ENCODE assay signal across 27 mouse cellular contexts in the genomic region with DNA sequence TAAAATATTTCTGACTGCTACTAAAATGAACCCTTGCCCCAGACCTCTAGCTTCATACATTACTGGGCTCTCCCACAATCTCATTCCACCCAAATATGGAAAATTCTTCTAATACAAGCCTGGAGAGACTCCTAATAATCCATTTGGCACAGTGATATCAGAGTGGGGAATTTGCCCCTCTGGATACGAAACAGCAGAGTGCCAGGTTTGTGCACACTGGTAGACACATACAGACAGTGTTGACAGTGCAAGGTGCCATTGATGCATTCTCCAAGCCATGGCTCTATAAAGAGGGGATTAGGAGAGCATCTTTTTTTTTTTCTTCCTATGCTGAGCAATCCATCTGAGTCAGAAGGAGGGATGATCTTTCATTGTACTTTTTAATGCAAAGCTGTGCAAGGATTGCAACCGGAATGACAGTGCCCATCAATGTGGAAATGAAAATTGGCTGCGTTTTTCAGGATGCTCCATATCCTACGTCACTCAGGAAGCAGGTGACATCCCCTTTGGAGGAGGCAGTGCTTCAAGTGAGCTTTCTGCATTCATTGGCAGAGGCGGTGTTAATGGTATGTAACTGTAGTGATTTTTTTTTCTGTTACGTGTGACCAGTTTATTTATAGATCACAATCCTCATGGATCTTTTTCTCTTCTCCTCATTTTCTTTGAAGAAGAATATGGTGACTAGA.
DNase-seq lines count a peak whose midpoint lies in the region; ATAC-seq and TF ChIP-seq lines count a peak whose summit lies in the region.
"Had no signal": no experiment of that assay in that cellular context is flagged by ENCODE, and none has a peak within 500 bp of the region (broad histone marks: within the 10 kb centered on the region; RNA-seq: fewer than 3 reads in every experiment).

No protein-coding gene starts in this region.

- no peaks in the 10 kb centered on the region for H3K27me3 ChIP-seq in forebrain, embryonic 14.5 days (replicated peaks; ENCODE audit: control insufficient read depth, insufficient read depth, low read length)
- H3K27me3 ChIP-seq in forebrain, embryonic 15.5 days: no peaks in the 10 kb centered on the region
- no peaks in the 10 kb centered on the region for H3K27me3 ChIP-seq in heart, embryonic 16.5 days (ENCODE audit: control insufficient read depth, insufficient read depth, low read length)
- no peaks in the 10 kb centered on the region for H3K27me3 ChIP-seq in heart, adult 2 months (ENCODE audit: control insufficient read depth, insufficient read depth, low read length)
- no peaks in the 10 kb centered on the region for H3K27me3 ChIP-seq in midbrain, embryonic 11.5 days (ENCODE audit: control insufficient read depth, insufficient read depth, low read length)
- H3K27me3 ChIP-seq in midbrain, postnatal 0 days (ENCODE audit: insufficient read depth, low read length): no peaks in the 10 kb centered on the region
- H3K27me3 ChIP-seq in midbrain, embryonic 13.5 days: no peaks in the 10 kb centered on the region
- H3K27me3 ChIP-seq: embryonic facial prominence, embryonic 15.5 days; hindbrain, embryonic 12.5 days; limb, embryonic 12.5 days; liver, embryonic 15.5 days had no signal

- intact Hi-C loops in heart, adult 2 months (cut with DNase I): no loop called here

- no peaks in the 10 kb centered on the region for H3K79me2 ChIP-seq in heart, adult 2 months (replicated peaks; ENCODE audit: control insufficient read depth, insufficient read depth, low read length)

- no peak overlapping the region for H3K4me2 ChIP-seq in forebrain, embryonic 14.5 days (ENCODE audit: low read length)
- H3K4me2 ChIP-seq in forebrain, embryonic 15.5 days (replicated peaks): no peak overlapping the region
- H3K4me2 ChIP-seq in heart, embryonic 16.5 days (ENCODE audit: low read depth, low read length): peak overlapping the region; percentile 45
- H3K4me2 ChIP-seq in midbrain, embryonic 11.5 days: no peak overlapping the region
- H3K4me2 ChIP-seq in midbrain, postnatal 0 days (ENCODE audit: low read depth, low read length, poor library complexity, severe bottlenecking): no peak overlapping the region
- H3K4me2 ChIP-seq in midbrain, embryonic 13.5 days (replicated peaks): no peak overlapping the region
- H3K4me2 ChIP-seq: embryonic facial prominence, embryonic 15.5 days; hindbrain, embryonic 12.5 days; limb, embryonic 12.5 days; liver, embryonic 15.5 days had no signal

- no peak overlapping the region for H3K27ac ChIP-seq in forebrain, embryonic 14.5 days (ENCODE audit: low read depth, low read length)
- H3K27ac ChIP-seq in forebrain, embryonic 15.5 days (replicated peaks): no peak overlapping the region
- H3K27ac ChIP-seq in heart, embryonic 16.5 days (ENCODE audit: low read length): peak overlapping the region; percentile 57
- no peak overlapping the region for H3K27ac ChIP-seq in heart, adult 2 months
- no peak overlapping the region for H3K27ac ChIP-seq in midbrain, embryonic 11.5 days (ENCODE audit: low read depth, low read length)
- no peak overlapping the region for H3K27ac ChIP-seq in midbrain, postnatal 0 days (ENCODE audit: low read depth, low read length)
- H3K27ac ChIP-seq in midbrain, embryonic 13.5 days: 0 out of 2 replicates have a peak overlapping the region, but pooled peaks have one; percentile 11
- H3K27ac ChIP-seq: embryonic facial prominence, embryonic 10.5 days; embryonic facial prominence, embryonic 15.5 days; gastrocnemius, adult 2 months; hindbrain, embryonic 12.5 days; limb, embryonic 12.5 days; liver, embryonic 15.5 days had no signal

- no peak for TF ChIP-seq POLR2A in heart, adult 2 months (IDR thresholded peaks at IDR 0.05; ENCODE audit: insufficient read depth, low read depth, low read length)
- no peak for TF ChIP-seq POLR2A in lung, adult 2 months (IDR thresholded peaks at IDR 0.05; ENCODE audit: borderline replicate concordance, extremely low read depth, low read depth, low read length)

- no peak overlapping the region for H3K4me3 ChIP-seq in forebrain, embryonic 14.5 days (ENCODE audit: low read depth, low read length)
- no peak overlapping the region for H3K4me3 ChIP-seq in forebrain, embryonic 15.5 days
- peak overlapping the region; percentile 22 for H3K4me3 ChIP-seq in heart, embryonic 16.5 days (ENCODE audit: low read length)
- no peak overlapping the region for H3K4me3 ChIP-seq in heart, adult 2 months
- H3K4me3 ChIP-seq in midbrain, embryonic 11.5 days (ENCODE audit: low read depth, low read length): no peak overlapping the region
- H3K4me3 ChIP-seq in midbrain, postnatal 0 days (ENCODE audit: low read depth, low read length): no peak overlapping the region
- no peak overlapping the region for H3K4me3 ChIP-seq in midbrain, embryonic 13.5 days (replicated peaks)
- no peak overlapping the region for H3K4me3 ChIP-seq in lung, adult 2 months (replicated peaks; ENCODE audit: extremely low read depth, low read depth, low read length)
- H3K4me3 ChIP-seq: embryonic facial prominence, embryonic 10.5 days; embryonic facial prominence, embryonic 15.5 days; gastrocnemius, adult 2 months; hindbrain, embryonic 12.5 days; limb, embryonic 12.5 days; liver, embryonic 15.5 days had no signal

- no peak for TF ChIP-seq CTCF in heart, adult 2 months (IDR thresholded peaks at IDR 0.05)
- TF ChIP-seq CTCF in midbrain, postnatal 0 days (IDR thresholded peaks at IDR 0.05): no peak
- TF ChIP-seq CTCF in lung, adult 2 months (IDR thresholded peaks at IDR 0.05; ENCODE audit: insufficient read depth, low read length): no peak

- H3K9ac ChIP-seq in forebrain, embryonic 14.5 days (ENCODE audit: low read length): no peak overlapping the region
- H3K9ac ChIP-seq in forebrain, embryonic 15.5 days (replicated peaks): no peak overlapping the region
- no peak overlapping the region for H3K9ac ChIP-seq in heart, embryonic 16.5 days (ENCODE audit: low read length)
- no peak overlapping the region for H3K9ac ChIP-seq in heart, adult 2 months (ENCODE audit: low read depth, low read length)
- no peak overlapping the region for H3K9ac ChIP-seq in midbrain, embryonic 11.5 days (ENCODE audit: low read length)
- H3K9ac ChIP-seq in midbrain, postnatal 0 days (replicated peaks; ENCODE audit: low read length, poor library complexity, severe bottlenecking): no peak overlapping the region
- H3K9ac ChIP-seq in midbrain, embryonic 13.5 days (replicated peaks): no peak overlapping the region
- H3K9ac ChIP-seq: embryonic facial prominence, embryonic 15.5 days; hindbrain, embryonic 12.5 days; limb, embryonic 12.5 days; liver, embryonic 15.5 days had no signal

- peak; percentile 18 for DNase-seq in forebrain, embryonic 14.5 days (ENCODE audit: low spot score)
- no peak for DNase-seq in heart, adult 2 months
- DNase-seq in midbrain, embryonic 11.5 days (ENCODE audit: low spot score, missing footprints): peak; percentile 68
- DNase-seq in midbrain, postnatal 0 days (ENCODE audit: low spot score): no peak
- DNase-seq in lung, adult 2 months: no peak
- DNase-seq: adrenal gland, adult 8-10 months; cerebellum, adult 8-10 months; cerebellum, postnatal 25 days; gastrocnemius, adult 2 months; gastrocnemius, postnatal 36 days; kidney, adult 11 months; kidney, postnatal 14 days; layer of hippocampus, adult 9-11 months; lung, postnatal 36 days; thymus, adult 2 months; thymus, postnatal 36 days had no signal

- WGBS in forebrain, embryonic 14.5 days: 72% methylated on average over 6 of the region's 6 CpGs
- WGBS in forebrain, embryonic 15.5 days: 66% methylated on average over 6 of the region's 6 CpGs
- 40% methylated on average over 6 of the region's 6 CpGs for WGBS in heart, embryonic 16.5 days
- WGBS in heart, adult 2 months: 41% methylated on average over 6 of the region's 6 CpGs
- 83% methylated on average over 6 of the region's 6 CpGs for WGBS in midbrain, embryonic 11.5 days
- 59% methylated on average over 6 of the region's 6 CpGs for WGBS in midbrain, postnatal 0 days
- WGBS in midbrain, embryonic 13.5 days: 73% methylated on average over 6 of the region's 6 CpGs
- WGBS in lung, adult 2 months: 57% methylated on average over 6 of the region's 6 CpGs

- peaks cover 2% of the 10 kb centered on the region; the same call in 1 of the 2 replicates for H3K4me1 ChIP-seq in forebrain, embryonic 14.5 days (ENCODE audit: control insufficient read depth, insufficient read depth, low read length)
- H3K4me1 ChIP-seq in forebrain, embryonic 15.5 days: peaks cover 8% of the 10 kb centered on the region
- peaks cover 5% of the 10 kb centered on the region; the same call in 1 of the 2 replicates for H3K4me1 ChIP-seq in heart, embryonic 16.5 days (ENCODE audit: control insufficient read depth, insufficient read depth, low read length)
- no peaks in the 10 kb centered on the region for H3K4me1 ChIP-seq in heart, adult 2 months (ENCODE audit: control insufficient read depth, insufficient read depth, low read length)
- H3K4me1 ChIP-seq in midbrain, embryonic 11.5 days (ENCODE audit: control insufficient read depth, insufficient read depth, low read length): 0 out of 2 replicates have a peak, but pooled peaks cover 2% of the 10 kb centered on the region
- no peaks in the 10 kb centered on the region for H3K4me1 ChIP-seq in midbrain, postnatal 0 days (ENCODE audit: insufficient read depth, low read length)
- 0 out of 2 replicates have a peak, but pooled peaks cover 3% of the 10 kb centered on the region for H3K4me1 ChIP-seq in midbrain, embryonic 13.5 days (replicated peaks)
- peaks cover 6% of the 10 kb centered on the region for H3K4me1 ChIP-seq in lung, adult 2 months (ENCODE audit: control insufficient read depth, insufficient read depth, low read length)
- H3K4me1 ChIP-seq: embryonic facial prominence, embryonic 10.5 days; embryonic facial prominence, embryonic 15.5 days; limb, embryonic 12.5 days; liver, embryonic 15.5 days had no signal

- no peaks in the 10 kb centered on the region for H3K9me3 ChIP-seq in forebrain, embryonic 14.5 days (replicated peaks; ENCODE audit: control insufficient read depth, low read length)
- no peaks in the 10 kb centered on the region for H3K9me3 ChIP-seq in forebrain, embryonic 15.5 days
- no peaks in the 10 kb centered on the region for H3K9me3 ChIP-seq in heart, embryonic 16.5 days (replicated peaks; ENCODE audit: control insufficient read depth, low read length)
- no peaks in the 10 kb centered on the region for H3K9me3 ChIP-seq in midbrain, embryonic 11.5 days (ENCODE audit: control insufficient read depth, low read length)
- H3K9me3 ChIP-seq in midbrain, postnatal 0 days (ENCODE audit: low read length): no peaks in the 10 kb centered on the region
- no peaks in the 10 kb centered on the region for H3K9me3 ChIP-seq in midbrain, embryonic 13.5 days
- H3K9me3 ChIP-seq: embryonic facial prominence, embryonic 10.5 days; embryonic facial prominence, embryonic 15.5 days; G1E; hindbrain, embryonic 12.5 days; limb, embryonic 12.5 days; liver, embryonic 15.5 days had no signal

- no peaks in the 10 kb centered on the region for H3K36me3 ChIP-seq in forebrain, embryonic 14.5 days (ENCODE audit: control insufficient read depth, insufficient read depth, low read length)
- H3K36me3 ChIP-seq in forebrain, embryonic 15.5 days: no peaks in the 10 kb centered on the region
- no peaks in the 10 kb centered on the region for H3K36me3 ChIP-seq in heart, embryonic 16.5 days (ENCODE audit: control insufficient read depth, insufficient read depth)
- no peaks in the 10 kb centered on the region for H3K36me3 ChIP-seq in heart, adult 2 months (ENCODE audit: control insufficient read depth, insufficient read depth, low read length)
- no peaks in the 10 kb centered on the region for H3K36me3 ChIP-seq in midbrain, embryonic 11.5 days (ENCODE audit: control insufficient read depth, insufficient read depth, low read length)
- H3K36me3 ChIP-seq in midbrain, postnatal 0 days (ENCODE audit: insufficient read depth, low read length): no peaks in the 10 kb centered on the region
- no peaks in the 10 kb centered on the region for H3K36me3 ChIP-seq in midbrain, embryonic 13.5 days
- H3K36me3 ChIP-seq: embryonic facial prominence, embryonic 10.5 days; embryonic facial prominence, embryonic 15.5 days; G1E; hindbrain, embryonic 12.5 days; limb, embryonic 12.5 days; liver, embryonic 15.5 days had no signal

- TF ChIP-seq EP300 in heart, adult 2 months (IDR thresholded peaks at IDR 0.05; ENCODE audit: insufficient read depth, low read depth, low read length): no peak

- ATAC-seq in forebrain, embryonic 14.5 days: no peak
- no peak for ATAC-seq in forebrain, embryonic 15.5 days (replicated peaks)
- peak; percentile 70 for ATAC-seq in heart, embryonic 16.5 days (replicated peaks; ENCODE audit: extremely low read depth, insufficient read depth, low FRiP score)
- no peak for ATAC-seq in midbrain, embryonic 11.5 days (ENCODE audit: low FRiP score)
- no peak for ATAC-seq in midbrain, postnatal 0 days (ENCODE audit: low FRiP score)
- no peak for ATAC-seq in midbrain, embryonic 13.5 days
- ATAC-seq: forebrain, embryonic 16.5 days; inflammation-experienced regulatory T-cells, adult 6 months had no signal

Comparison
In these comparisons a context has a peak if more than half of its experiments do, and no peak if none do; other contexts are left out.
1. DNase-seq: peak in forebrain, embryonic 14.5 days (single experiment) and midbrain, embryonic 11.5 days (single experiment); none in heart, adult 2 months (0 of 2), midbrain, postnatal 0 days (single experiment) and lung, adult 2 months (single experiment).
2. H3K27ac ChIP-seq: peak in heart, embryonic 16.5 days (single experiment) and midbrain, embryonic 13.5 days (single experiment); none in forebrain, embryonic 14.5 days (single experiment), forebrain, embryonic 15.5 days (single experiment), heart, adult 2 months (single experiment), midbrain, embryonic 11.5 days (single experiment) and midbrain, postnatal 0 days (single experiment).